Mouse (Mus musculus) kidney, embryonic 14.5 days (tissue): ENCODE measurements around the gene Ece2. TPM values are rescaled to one million over a fixed set of nuclear protein-coding genes. Genes with fewer than 3 reads are reported as not detected.

ENCODE experiments used
- ATAC-seq: fragments of 200-750 bp; cut with Nextera tagmentation; 2 replicates; pipeline ENCODE4 v1.8.0; 2017; ENCODE audit warnings: moderate number of reproducible peaks, mild to moderate bottlenecking, moderate TSS enrichment, moderate library complexity; ENCODE audit not compliant: low FRiP score, low TSS enrichment
- H3K27ac ChIP-seq: fragments of 300-500 bp; sonication (generic); 2 replicates; pipeline ENCODE4 v1.5.1; 2014; ENCODE audit warnings: low read depth, mild to moderate bottlenecking, low read length, moderate library complexity, mixed read lengths
- H3K27me3 ChIP-seq: fragments of 300-500 bp; sonication (generic); 2 replicates; pipeline ENCODE4 v1.6.1; 2014; ENCODE audit warnings: mild to moderate bottlenecking, low read length; ENCODE audit not compliant: control insufficient read depth, insufficient read depth
- H3K36me3 ChIP-seq: fragments of 300-500 bp; sonication (generic); 2 replicates; pipeline ENCODE4 v1.6.1; 2014; ENCODE audit warnings: low read length, mixed read lengths; ENCODE audit not compliant: control insufficient read depth, insufficient read depth
- H3K4me1 ChIP-seq: fragments of 300-500 bp; sonication (generic); 2 replicates; pipeline ENCODE4 v1.6.1; 2014; ENCODE audit warnings: low read length, mixed read lengths; ENCODE audit not compliant: control insufficient read depth, insufficient read depth
- H3K4me2 ChIP-seq: fragments of 300-500 bp; sonication (generic); replicated peaks from 2 replicates; pipeline ENCODE4 v1.6.1; 2014; ENCODE audit warnings: low read depth, mild to moderate bottlenecking, low read length
- H3K4me3 ChIP-seq: fragments of 300-500 bp; sonication (generic); 2 replicates; pipeline ENCODE4 v1.5.1; 2014; ENCODE audit warnings: mild to moderate bottlenecking, low read length
- H3K9ac ChIP-seq: fragments of 300-500 bp; sonication (generic); 2 replicates; pipeline ENCODE4 v1.6.1; 2014; ENCODE audit warnings: low read depth, mild to moderate bottlenecking, low read length, moderate library complexity
- H3K9me3 ChIP-seq: fragments of 300-500 bp; sonication (generic); 2 replicates; pipeline ENCODE4 v1.6.1; 2016; ENCODE audit warnings: low read length; ENCODE audit not compliant: control insufficient read depth
- WGBS: fragments of 180-500 bp; shearing (Covaris S2); extraction: QIAGEN DNeasy Blood & Tissue Kit; methylation state at CpG from one replicate; pipeline ENCODE4 v1.1.7; 2014; 5-methylcytosine and 5-hydroxymethylcytosine counted together
- polyA plus RNA-seq: library from polyadenylated mRNA; unstranded; fragments of >200 nt; fragmentation: Nextera tagmentation; extraction: Ambion mirVana; gene quantifications from 2 replicates; pipeline ENCODE4 v1.2.1, GENCODE M21; 2014

The Ece2 gene
- 2.6 and 3.1 TPM in 2 replicates for polyA plus RNA-seq

- Histone ChIP-seq H3K27me3 (peaks cover 13% of the 10 kb centered on the region), H3K9ac (peak within 1 kb of the TSS; percentile 72), H3K4me2 (peak within 1 kb of the TSS; percentile 95), H3K9me3 (no peaks in the 10 kb centered on the region), H3K4me1 (0 out of 2 replicates have a peak, but pooled peaks cover 4% of the 10 kb centered on the region), H3K36me3 (no peaks in the 10 kb centered on the region), H3K4me3 (peak within 1 kb of the TSS; percentile 59), H3K27ac (no peak within 1 kb of the TSS)
- ATAC-seq = peak; percentile 78
- 8% methylated on average over 54 of the region's 54 CpGs for WGBS
Measured at GRCm38 (mm10) chr16:20629731-20630634, at the start of gene Ece2. Ece2 (plus strand) TSS chr16:20629828.

DNA sequence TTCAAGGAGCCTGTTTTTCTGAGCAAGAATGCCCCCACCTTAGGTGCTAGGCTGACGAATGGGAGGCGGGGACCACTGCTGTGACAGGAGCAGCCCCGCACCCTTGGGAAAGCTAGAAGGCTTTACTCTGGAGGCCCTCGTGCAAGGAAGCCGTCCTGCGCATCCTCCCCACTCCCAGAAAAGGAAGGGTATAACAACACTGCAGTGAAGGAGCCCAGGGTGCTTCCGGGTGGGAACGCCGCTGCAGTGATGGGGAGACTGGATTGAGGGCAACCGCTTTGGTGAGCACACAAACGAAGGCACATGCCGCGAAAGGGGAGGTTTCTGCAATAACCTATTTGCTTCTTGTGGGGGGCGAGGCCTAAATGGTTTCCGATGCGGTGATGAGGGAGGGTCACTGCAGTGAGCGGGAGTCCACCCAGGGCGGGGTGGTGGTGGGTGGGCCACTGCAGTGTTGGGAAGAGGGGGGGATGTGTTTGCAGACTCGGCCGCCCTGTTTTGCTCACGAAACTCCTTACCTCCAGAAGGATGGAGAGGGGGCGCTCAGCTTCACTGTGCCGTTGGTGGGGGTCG is 40.2 kb upstream of the Ece2 start, which contains the start of gene Vwa5b2:
TSS of gene Vwa5b2 (plus strand) at position 106 of the 573 bp plus-strand sequence.
- Histone ChIP-seq H3K9ac (peak within 1 kb of the TSS; percentile 49; the same call in 1 of the 2 replicates), H3K27ac (no peak within 1 kb of the TSS)
- WGBS = under 1% methylated on average over 24 of the region's 24 CpGs

DNA sequence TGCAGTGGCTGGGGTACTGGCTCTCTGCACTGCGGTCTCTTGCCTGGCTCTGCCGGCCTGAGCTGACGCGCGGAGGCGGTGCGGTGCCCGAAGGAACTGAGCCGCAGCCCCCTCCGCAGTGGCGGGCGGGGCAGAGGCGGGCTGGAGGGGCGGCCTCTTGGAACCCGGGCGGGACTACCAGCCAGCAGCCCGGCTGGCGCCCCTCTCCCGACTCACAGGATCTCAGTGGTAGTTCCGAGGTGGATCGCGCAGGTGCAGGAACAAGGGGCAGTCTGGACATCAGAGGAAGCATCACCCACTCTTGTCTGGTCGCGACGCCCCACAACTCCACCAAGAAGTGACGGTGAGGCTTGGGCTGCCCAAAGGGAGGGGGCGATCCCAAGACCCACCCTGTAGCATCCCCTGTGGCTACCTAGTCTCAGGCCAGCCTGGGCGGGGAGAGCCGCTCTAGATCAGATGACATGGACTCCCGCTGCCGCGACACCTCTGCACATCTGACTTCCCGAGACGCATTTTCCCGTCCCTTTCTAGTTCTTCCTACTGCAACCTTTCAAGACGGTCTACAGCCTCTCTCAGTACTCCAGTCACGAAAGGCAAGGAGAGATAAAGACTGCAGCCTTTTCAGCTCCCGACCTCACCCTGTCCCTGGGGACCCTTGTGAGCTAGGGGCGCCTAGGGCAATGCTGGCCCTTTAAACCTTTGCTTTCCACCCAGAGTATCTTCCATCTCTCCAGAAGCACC is 39.5 kb upstream of the Ece2 start:
- peaks cover 55% of the 10 kb centered on the region for H3K27me3 ChIP-seq
- peak overlapping the region; percentile 84 for H3K4me2 ChIP-seq
- H3K4me1 ChIP-seq = no peaks in the 10 kb centered on the region; the same call in 1 of the 2 replicates
- 2% methylated on average over 36 of the region's 39 CpGs for WGBS
- no peak overlapping the region for H3K27ac ChIP-seq
- peak overlapping the region; percentile 46 for H3K4me3 ChIP-seq
- H3K9me3 ChIP-seq = 0 out of 2 replicates have a peak, but pooled peaks cover 2% of the 10 kb centered on the region
- no peaks in the 10 kb centered on the region for H3K36me3 ChIP-seq
- ATAC-seq = peak; percentile 86
- peak overlapping the region; percentile 49; the same call in 1 of the 2 replicates for H3K9ac ChIP-seq

More for the DNA sequence above, 40.2 kb upstream of the Ece2 start, which contains the start of gene Vwa5b2:
- ATAC-seq = peak; percentile 50
- no peaks in the 10 kb centered on the region; the same call in 1 of the 2 replicates for H3K4me1 ChIP-seq
- 0 out of 2 replicates have a peak, but pooled peaks cover 2% of the 10 kb centered on the region for H3K9me3 ChIP-seq
- no peaks in the 10 kb centered on the region for H3K36me3 ChIP-seq
- H3K27me3 ChIP-seq = peaks cover 55% of the 10 kb centered on the region
- H3K4me3 ChIP-seq = peak within 1 kb of the TSS; percentile 46
- peak within 1 kb of the TSS; percentile 84 for H3K4me2 ChIP-seq

- peak; percentile 9 for ATAC-seq
- H3K4me1 ChIP-seq = no peaks in the 10 kb centered on the region; the same call in 1 of the 2 replicates
- peak overlapping the region; percentile 84 for H3K4me2 ChIP-seq
- WGBS = 4% methylated on average over 16 of the region's 17 CpGs
- no peak overlapping the region for H3K27ac ChIP-seq
- peaks cover 55% of the 10 kb centered on the region for H3K27me3 ChIP-seq
- H3K4me3 ChIP-seq = peak overlapping the region; percentile 46
- no peaks in the 10 kb centered on the region for H3K36me3 ChIP-seq
- H3K9me3 ChIP-seq = 0 out of 2 replicates have a peak, but pooled peaks cover 2% of the 10 kb centered on the region
- H3K9ac ChIP-seq = no peak overlapping the region
Measured at GRCm38 (mm10) chr16:20590680-20591038, 39.0 kb upstream of the Ece2 start.

- Histone ChIP-seq H3K4me3 (peak overlapping the region; percentile 23), H3K9ac (no peak overlapping the region), H3K27ac (no peak overlapping the region), H3K4me2 (peak overlapping the region; percentile 84; the same call in 1 of the 2 replicates), H3K9me3 (0 out of 2 replicates have a peak, but pooled peaks cover 2% of the 10 kb centered on the region), H3K4me1 (no peaks in the 10 kb centered on the region; the same call in 1 of the 2 replicates), H3K36me3 (no peaks in the 10 kb centered on the region), H3K27me3 (peaks cover 55% of the 10 kb centered on the region)
- peak; percentile 19; the same call in 1 of the 2 replicates for ATAC-seq
- 5% methylated on average over 43 of the region's 48 CpGs for WGBS
Measured at GRCm38 (mm10) chr16:20591076-20591705, 38.4 kb upstream of the Ece2 start.

GRCm38 (mm10) chr16:20595060-20595673 is 34.5 kb upstream of the Ece2 start:
- Histone ChIP-seq H3K9me3 (no peaks in the 10 kb centered on the region), H3K27me3 (peaks cover 38% of the 10 kb centered on the region), H3K4me2 (no peak overlapping the region), H3K36me3 (no peaks in the 10 kb centered on the region), H3K27ac (no peak overlapping the region), H3K4me1 (no peaks in the 10 kb centered on the region; the same call in 1 of the 2 replicates), H3K4me3 (no peak overlapping the region), H3K9ac (no peak overlapping the region)
- ATAC-seq = no peak
- 86% methylated on average over 7 of the region's 7 CpGs for WGBS

- Histone ChIP-seq H3K36me3 (no peaks in the 10 kb centered on the region), H3K4me1 (no peaks in the 10 kb centered on the region; the same call in 1 of the 2 replicates), H3K9ac (no peak overlapping the region), H3K4me3 (no peak overlapping the region), H3K9me3 (no peaks in the 10 kb centered on the region), H3K4me2 (no peak overlapping the region), H3K27me3 (peaks cover 32% of the 10 kb centered on the region), H3K27ac (no peak overlapping the region)
- 91% methylated on average over 4 of the region's 4 CpGs for whole genome bisulfite sequencing
- ATAC-seq = no peak
Measured at GRCm38 (mm10) chr16:20595737-20596136, 33.9 kb upstream of the Ece2 start.
